Mouse (Mus musculus) kidney, adult 2 months (tissue): ENCODE results near the gene Maats1.

Experiments
- CTCF ChIP-seq: fragments of 200-500 bp; conservative IDR thresholded peaks from 2 replicates; pipeline ENCODE4 v1.5.1; 2011; ENCODE audit warnings: low read depth, mild to moderate bottlenecking, control low read depth, low read length, moderate library complexity, mixed read lengths; ENCODE audit not compliant: insufficient read depth, insufficient read length
- POLR2A ChIP-seq: fragments of 200-500 bp; IDR thresholded peaks from one replicate; pipeline ENCODE4 v1.6.1; 2011; ENCODE audit warnings: low read depth, low read length, control low read depth

GRCm38 (mm10) chr16:38368336-38368735 lies 26.4 kb upstream of the Maats1 start:
- TF ChIP-seq CTCF (no peak), POLR2A (no peak)
